Mouse (Mus musculus): Measurements from ENCODE around the gene Oxa1l. TPM values are rescaled to one million over a fixed set of nuclear protein-coding genes. Genes with fewer than 3 reads are reported as not detected.
A peak's percentile ranks its signal among the peaks of the same experiment; 100 is the strongest.

Gene Oxa1l
- polyA plus RNA-seq, 1 experiment: 98.1 TPM

DNA sequence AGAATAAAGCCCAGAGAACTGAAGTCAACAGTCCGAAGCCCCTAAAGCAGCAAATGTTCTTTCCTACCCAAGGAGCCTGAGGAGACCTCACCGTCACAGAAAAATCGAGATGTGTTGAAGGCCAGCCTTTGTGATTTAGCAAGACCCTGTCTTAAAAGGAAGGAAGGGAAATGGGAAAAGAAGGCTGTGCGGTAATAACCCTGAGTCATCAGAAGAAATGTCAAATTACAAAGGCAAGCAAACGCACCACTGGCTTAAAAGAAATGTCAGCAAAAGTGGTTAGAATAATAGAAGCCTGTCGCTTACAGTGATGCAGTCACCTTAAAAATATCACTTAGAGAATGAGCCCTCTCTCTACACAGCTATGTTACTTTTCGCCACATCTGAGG is 37.9 kb downstream of the Oxa1l start:
- no peak for DNase-seq
- WGBS: 62% methylated on average over 7 of the region's 7 CpGs
- no peaks in the 10 kb centered on the region; the same call in 1 of the 2 replicates for H3K4me1 ChIP-seq (ENCODE audit: control insufficient read depth, insufficient read depth, low read length)
- TF ChIP-seq POLR2A (IDR thresholded peaks at IDR 0.05; ENCODE audit: borderline replicate concordance, extremely low read depth, low read depth, low read length): no peak
- no peak for TF ChIP-seq CTCF (IDR thresholded peaks at IDR 0.05; ENCODE audit: insufficient read depth, low read length)
- no peak overlapping the region for H3K4me3 ChIP-seq (replicated peaks; ENCODE audit: extremely low read depth, low read depth, low read length)

DNA sequence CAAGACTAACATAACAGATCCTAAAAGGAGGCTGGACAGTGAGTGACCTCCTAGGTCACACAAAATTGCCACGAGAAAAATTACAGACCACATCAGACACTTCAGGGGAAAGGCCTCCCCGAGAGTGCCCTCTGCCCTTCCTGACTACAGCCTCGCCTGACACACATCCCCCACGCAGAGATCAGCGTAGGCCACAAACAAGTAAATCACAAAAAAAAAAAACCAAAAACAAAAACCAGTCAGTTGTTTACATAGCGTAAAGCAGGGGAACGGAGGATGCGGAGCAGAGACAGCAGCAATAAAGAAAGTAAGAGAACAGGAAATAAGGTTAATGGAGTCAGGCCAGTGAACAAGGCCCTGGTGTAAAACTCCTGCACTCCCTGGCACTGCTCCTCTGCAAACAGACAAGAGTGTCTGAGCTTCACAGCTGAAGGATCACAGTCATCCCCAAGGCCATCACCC is 38.3 kb downstream of the Oxa1l start:
- no peak for DNase-seq
- no peak for TF ChIP-seq CTCF (IDR thresholded peaks at IDR 0.05; ENCODE audit: insufficient read depth, low read length)
- TF ChIP-seq POLR2A (IDR thresholded peaks at IDR 0.05; ENCODE audit: borderline replicate concordance, extremely low read depth, low read depth, low read length): no peak
- Histone ChIP-seq H3K4me1 (ENCODE audit: control insufficient read depth, insufficient read depth, low read length) (no peaks in the 10 kb centered on the region; the same call in 1 of the 2 replicates), H3K4me3 (replicated peaks; ENCODE audit: extremely low read depth, low read depth, low read length) (no peak overlapping the region)
- WGBS: 48% methylated on average over 8 of the region's 8 CpGs

DNA sequence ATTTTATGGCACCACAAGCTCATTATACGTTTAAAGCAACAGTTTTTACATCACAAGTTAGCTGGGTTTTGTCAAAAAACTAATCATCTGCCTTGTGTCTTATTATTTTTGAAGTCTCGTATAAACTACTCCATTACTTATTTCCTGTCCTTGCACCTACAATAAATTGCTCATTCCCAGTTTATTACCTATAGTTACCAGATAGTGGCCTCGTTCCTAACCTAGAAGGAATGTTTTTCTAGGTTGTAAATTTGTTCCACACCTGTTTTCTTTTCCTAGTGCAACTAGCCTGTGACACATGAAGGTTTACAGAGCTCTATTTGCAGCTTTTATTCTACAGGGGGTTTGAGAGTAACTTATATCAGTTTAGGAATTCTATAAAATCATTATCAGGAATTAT is 41.1 kb downstream of the Oxa1l start:
- no peaks in the 10 kb centered on the region; the same call in 1 of the 2 replicates for H3K4me1 ChIP-seq (ENCODE audit: control insufficient read depth, insufficient read depth, low read length)
- DNase-seq: no peak
- 70% methylated on average over 3 of the region's 3 CpGs for WGBS
- H3K4me3 ChIP-seq (replicated peaks; ENCODE audit: extremely low read depth, low read depth, low read length): no peak overlapping the region
- TF ChIP-seq POLR2A (IDR thresholded peaks at IDR 0.05; ENCODE audit: borderline replicate concordance, extremely low read depth, low read depth, low read length) (no peak), CTCF (IDR thresholded peaks at IDR 0.05; ENCODE audit: insufficient read depth, low read length) (no peak)

DNA sequence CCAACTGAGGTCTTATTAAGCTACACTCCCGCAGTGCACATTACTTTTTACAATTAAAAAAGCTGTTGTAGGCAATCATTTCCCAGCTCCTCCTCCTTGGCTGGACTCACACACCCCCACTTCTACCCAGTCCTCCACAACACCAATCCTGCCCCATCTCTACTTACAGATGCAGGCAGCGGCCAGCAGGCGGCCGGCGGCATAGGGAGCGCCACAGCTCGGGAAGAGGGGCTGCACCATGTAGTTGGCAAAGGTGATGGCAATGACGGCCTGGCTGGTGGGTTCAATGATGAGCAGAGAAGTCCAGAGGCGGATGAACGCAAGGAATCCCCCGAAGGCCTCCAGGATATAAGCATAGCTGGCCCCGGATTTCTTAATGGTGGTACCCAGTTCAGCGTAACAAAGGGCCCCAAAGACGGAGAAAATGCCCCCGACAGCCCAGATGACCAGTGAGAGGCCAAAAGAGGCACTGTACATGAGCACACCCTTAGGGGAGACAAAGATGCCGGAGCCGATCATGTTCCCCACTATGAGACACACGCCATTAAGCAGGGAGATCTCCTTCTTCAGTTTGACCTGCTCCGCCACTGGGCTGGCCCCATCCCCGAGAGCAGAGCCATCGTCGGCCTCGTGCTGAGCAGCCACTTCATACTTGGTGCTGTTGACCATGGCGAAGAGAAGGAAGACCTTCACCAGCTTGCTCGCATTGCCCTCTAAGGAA is 47.9 kb downstream of the Oxa1l start:
- Histone ChIP-seq H3K4me1 (ENCODE audit: control insufficient read depth, insufficient read depth, low read length) (peaks cover 7% of the 10 kb centered on the region), H3K4me3 (replicated peaks; ENCODE audit: extremely low read depth, low read depth, low read length) (peak overlapping the region; percentile 14)
- 84% methylated on average over 25 of the region's 25 CpGs for WGBS
- DNase-seq: no peak
- TF ChIP-seq CTCF (IDR thresholded peaks at IDR 0.05; ENCODE audit: insufficient read depth, low read length) (no peak), POLR2A (IDR thresholded peaks at IDR 0.05; ENCODE audit: borderline replicate concordance, extremely low read depth, low read depth, low read length) (no peak)

DNA sequence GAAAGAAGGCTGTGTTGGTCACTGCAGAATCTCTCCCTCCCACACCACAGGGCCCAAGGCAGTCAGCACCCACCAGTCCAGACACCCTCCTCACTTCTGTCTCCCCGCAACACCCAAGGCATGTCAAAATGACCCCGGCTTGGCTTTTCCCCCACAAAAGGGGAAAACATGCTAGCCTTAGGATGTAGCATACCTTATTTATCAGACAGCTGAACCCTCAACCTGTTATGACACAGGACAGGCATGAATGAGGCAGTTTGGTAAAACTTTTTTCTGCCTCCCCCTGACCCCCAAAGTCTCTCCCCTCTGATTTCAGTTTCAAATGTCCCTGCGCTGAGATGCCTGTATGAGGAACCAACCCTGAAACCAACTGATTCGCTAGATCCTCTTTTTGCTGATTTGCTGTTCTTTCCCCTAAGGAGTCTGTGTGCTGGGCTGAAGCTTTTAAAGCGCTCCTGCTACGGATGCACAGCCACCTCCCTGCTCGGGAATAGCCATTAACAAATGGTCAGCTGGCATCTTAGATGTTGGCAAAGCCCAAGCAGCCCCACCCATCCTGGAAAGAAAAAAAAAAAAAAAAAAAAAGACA is 48.5 kb downstream of the Oxa1l start:
- TF ChIP-seq CTCF (IDR thresholded peaks at IDR 0.05; ENCODE audit: insufficient read depth, low read length) (no peak), POLR2A (IDR thresholded peaks at IDR 0.05; ENCODE audit: borderline replicate concordance, extremely low read depth, low read depth, low read length) (no peak)
- DNase-seq: no peak
- Histone ChIP-seq H3K4me1 (ENCODE audit: control insufficient read depth, insufficient read depth, low read length) (peaks cover 12% of the 10 kb centered on the region), H3K4me3 (replicated peaks; ENCODE audit: extremely low read depth, low read depth, low read length) (peak overlapping the region; percentile 14)
- WGBS: 52% methylated on average over 7 of the region's 7 CpGs

DNA sequence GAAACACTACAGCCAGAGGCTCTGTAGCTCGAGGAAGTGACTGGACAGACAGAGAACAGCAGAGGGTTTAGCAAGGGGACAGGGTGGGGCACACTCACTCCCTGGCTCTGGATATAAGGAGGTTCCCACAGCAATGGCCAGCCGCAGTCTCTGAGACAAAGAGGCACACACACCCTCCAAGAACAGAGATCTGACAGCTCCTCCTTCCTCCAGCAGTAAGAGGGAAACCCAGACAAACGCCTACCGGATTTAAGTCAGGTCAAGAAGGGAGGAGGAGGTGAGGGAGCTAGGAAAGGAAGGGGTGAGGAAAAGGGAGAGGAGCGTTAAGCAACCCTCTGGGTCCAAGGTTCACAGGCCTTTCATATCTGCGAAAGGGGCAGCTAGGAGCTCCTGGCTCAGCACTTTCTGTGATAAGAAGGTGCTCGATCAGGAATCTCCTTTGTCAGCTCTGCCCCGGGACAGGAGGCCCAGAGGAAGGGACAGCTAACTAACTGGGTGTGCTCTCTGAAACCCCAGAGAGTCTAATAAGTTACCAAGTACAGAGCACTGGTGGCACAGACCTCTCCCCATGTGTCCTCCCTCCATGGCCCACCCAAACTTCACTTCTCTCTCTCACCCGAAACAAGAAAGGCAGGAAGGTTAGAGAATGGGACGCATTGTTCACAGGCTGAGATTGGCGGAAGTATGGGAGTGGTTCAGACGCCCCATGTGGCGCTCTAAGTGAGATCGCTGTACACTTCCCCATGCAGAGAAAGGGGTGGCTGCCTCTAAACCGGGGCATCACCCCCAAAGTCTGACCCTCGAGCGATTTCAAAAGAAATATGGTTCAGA is 49.6 kb downstream of the Oxa1l start:
- Histone ChIP-seq H3K4me1 (ENCODE audit: control insufficient read depth, insufficient read depth, low read length) (peaks cover 13% of the 10 kb centered on the region), H3K4me3 (replicated peaks; ENCODE audit: extremely low read depth, low read depth, low read length) (peak overlapping the region; percentile 22)
- 28% methylated on average over 17 of the region's 17 CpGs for whole genome bisulfite sequencing
- TF ChIP-seq POLR2A (IDR thresholded peaks at IDR 0.05; ENCODE audit: borderline replicate concordance, extremely low read depth, low read depth, low read length) (peak; percentile 67; the same call in 1 of the 2 replicates), CTCF (IDR thresholded peaks at IDR 0.05; ENCODE audit: insufficient read depth, low read length) (no peak)
- DNase-seq: peak; percentile 42

DNA sequence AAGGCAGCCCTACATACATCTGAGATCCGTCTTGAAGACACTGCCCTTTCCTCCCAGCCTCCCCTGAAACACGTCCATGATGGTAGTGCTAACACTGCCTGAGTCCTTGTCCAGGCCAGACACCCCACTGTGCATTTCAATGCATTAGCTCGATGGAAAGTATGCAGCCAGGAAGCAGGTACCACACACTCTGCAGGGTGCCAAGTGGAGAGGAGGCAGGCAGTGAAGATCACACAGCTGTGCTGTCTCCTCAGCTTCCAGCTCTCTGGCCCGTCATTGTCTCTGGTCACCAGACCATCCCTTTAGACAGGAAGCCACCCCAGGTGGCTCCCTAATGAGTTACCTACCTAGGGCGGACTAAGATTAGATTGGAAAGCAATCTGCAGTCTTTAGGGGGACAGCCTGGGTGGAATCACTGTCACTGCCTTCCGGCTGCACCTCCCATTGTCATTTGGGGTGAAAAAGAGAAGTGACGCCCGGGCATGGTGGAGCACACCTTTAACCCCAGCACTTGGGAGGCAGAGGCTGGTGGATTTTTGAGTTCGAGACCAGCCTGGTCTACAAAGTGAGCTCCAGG is 51.5 kb downstream of the Oxa1l start:
- Histone ChIP-seq H3K4me1 (ENCODE audit: control insufficient read depth, insufficient read depth, low read length) (peaks cover 16% of the 10 kb centered on the region), H3K4me3 (replicated peaks; ENCODE audit: extremely low read depth, low read depth, low read length) (no peak overlapping the region)
- no peak for TF ChIP-seq CTCF (IDR thresholded peaks at IDR 0.05; ENCODE audit: insufficient read depth, low read length)
- 67% methylated on average over 9 of the region's 9 CpGs for WGBS
- no peak for DNase-seq

DNA sequence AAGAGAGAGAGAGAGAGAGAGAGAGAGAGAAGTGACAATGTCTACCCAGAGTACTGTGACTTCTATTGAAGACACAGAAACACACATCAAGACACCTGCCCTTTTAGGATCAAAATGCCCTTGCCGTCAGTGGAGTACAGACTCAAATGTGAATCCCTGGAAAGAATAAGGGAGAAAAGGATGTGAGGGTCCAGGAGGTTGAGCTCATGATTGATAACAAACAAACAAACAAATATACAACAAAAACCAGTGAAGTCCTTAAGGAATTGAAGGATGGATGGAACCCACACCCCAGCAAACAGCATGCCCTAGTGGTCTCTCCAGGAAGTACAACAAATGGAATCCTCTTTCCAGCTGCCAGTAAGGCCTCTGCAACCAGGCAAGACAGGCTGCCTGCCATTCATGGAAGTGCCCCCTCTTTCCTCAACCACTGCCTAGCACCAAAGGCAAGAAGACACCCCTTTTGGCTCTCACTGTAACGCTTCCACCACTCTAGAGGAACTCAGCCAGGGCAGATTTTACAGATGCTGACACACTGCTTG is 52.1 kb downstream of the Oxa1l start:
- 44% methylated on average over 2 of the region's 2 CpGs for WGBS
- TF ChIP-seq CTCF (IDR thresholded peaks at IDR 0.05; ENCODE audit: insufficient read depth, low read length) (peak; percentile 77), POLR2A (IDR thresholded peaks at IDR 0.05; ENCODE audit: borderline replicate concordance, extremely low read depth, low read depth, low read length) (no peak)
- Histone ChIP-seq H3K4me1 (ENCODE audit: control insufficient read depth, insufficient read depth, low read length) (peaks cover 14% of the 10 kb centered on the region), H3K4me3 (replicated peaks; ENCODE audit: extremely low read depth, low read depth, low read length) (no peak overlapping the region)
- peak; percentile 50 for DNase-seq
